ENCODE assay signal across 14 mouse cellular contexts in the genomic region with DNA sequence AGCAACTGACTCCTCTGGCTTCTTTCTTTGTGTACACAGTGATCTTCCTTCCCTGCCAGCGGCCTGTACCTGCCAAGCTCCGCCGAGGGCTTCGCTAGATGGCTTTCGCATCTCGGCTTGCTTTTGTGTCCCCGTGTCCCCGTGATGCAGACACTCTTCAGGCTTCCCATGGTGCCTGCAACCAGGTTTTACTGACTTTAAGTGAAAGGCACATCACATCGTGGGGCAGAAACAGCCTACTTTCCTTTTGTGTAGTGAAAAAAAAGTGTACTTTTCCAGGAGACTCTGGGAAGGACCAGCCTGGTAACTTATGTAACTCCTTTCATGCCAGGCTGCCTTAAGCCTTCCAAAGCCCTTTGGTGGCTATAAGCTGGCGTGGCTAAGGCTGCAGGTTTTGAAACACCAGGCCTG.
DNase-seq lines count a peak whose midpoint lies in the region; ATAC-seq and TF ChIP-seq lines count a peak whose summit lies in the region.
"Had no signal": no experiment of that assay in that cellular context is flagged by ENCODE, and none has a peak within 500 bp of the region (broad histone marks: within the 10 kb centered on the region; RNA-seq: fewer than 3 reads in every experiment).

No protein-coding gene starts in this region.

- TF ChIP-seq EP300 in stomach, postnatal 0 days (optimal IDR thresholded peaks at IDR 0.05) = no peak

- no peak overlapping the region for H3K4me2 ChIP-seq in kidney, embryonic 16.5 days (replicated peaks; ENCODE audit: low read depth, low read length)
- H3K4me2 ChIP-seq in intestine, postnatal 0 days (replicated peaks; ENCODE audit: low read depth) = no peak overlapping the region
- no peak overlapping the region for H3K4me2 ChIP-seq in stomach, postnatal 0 days (replicated peaks; ENCODE audit: low read depth)
- H3K4me2 ChIP-seq: midbrain, embryonic 12.5 days had no signal

- 79% methylated on average over 10 of the region's 10 CpGs for WGBS in kidney, embryonic 16.5 days
- 65% methylated on average over 10 of the region's 10 CpGs for WGBS in intestine, postnatal 0 days
- 64% methylated on average over 10 of the region's 10 CpGs for WGBS in stomach, postnatal 0 days

- no peaks in the 10 kb centered on the region for H3K27me3 ChIP-seq in kidney, embryonic 16.5 days (ENCODE audit: insufficient read depth, low read length)
- no peaks in the 10 kb centered on the region for H3K27me3 ChIP-seq in intestine, postnatal 0 days (replicated peaks; ENCODE audit: control insufficient read depth, insufficient read depth, low read length)
- no peaks in the 10 kb centered on the region for H3K27me3 ChIP-seq in stomach, postnatal 0 days (ENCODE audit: control insufficient read depth, insufficient read depth, low read length)
- H3K27me3 ChIP-seq: midbrain, embryonic 12.5 days had no signal

- DNase-seq in frontal cortex, postnatal 10 days (ENCODE audit: low spot score in 2 of 2) = no peak
- DNase-seq in kidney, adult 9 months = no peak
- DNase-seq in right cerebral cortex, postnatal 25 days = peak; percentile 50
- DNase-seq in right cerebral cortex, postnatal 10 days (ENCODE audit: low spot score in 2 of 2) = no peak
- DNase-seq in stomach, postnatal 0 days (ENCODE audit: low spot score) = no peak
- DNase-seq: cerebellum, adult 9-10 months; kidney, adult 8-10 months; layer of hippocampus, adult 9-11 months; lung, postnatal 14 days had no signal

- 0 out of 2 replicates have a peak, but pooled peaks cover 9% of the 10 kb centered on the region for H3K4me1 ChIP-seq in kidney, embryonic 16.5 days (ENCODE audit: insufficient read depth, low read length)
- H3K4me1 ChIP-seq in intestine, postnatal 0 days (replicated peaks; ENCODE audit: control insufficient read depth, insufficient read depth, low read length) = no peaks in the 10 kb centered on the region
- no peaks in the 10 kb centered on the region for H3K4me1 ChIP-seq in stomach, postnatal 0 days (replicated peaks; ENCODE audit: control insufficient read depth, insufficient read depth)
- H3K4me1 ChIP-seq: midbrain, embryonic 12.5 days had no signal

- TF ChIP-seq CTCF in intestine, postnatal 0 days (IDR thresholded peaks at IDR 0.05; ENCODE audit: low read depth) = no peak
- TF ChIP-seq CTCF in stomach, postnatal 0 days (IDR thresholded peaks at IDR 0.05; ENCODE audit: low read depth) = no peak

- H3K36me3 ChIP-seq in kidney, embryonic 16.5 days (ENCODE audit: insufficient read depth, low read length) = peaks cover 3% of the 10 kb centered on the region; the same call in 1 of the 2 replicates
- no peaks in the 10 kb centered on the region for H3K36me3 ChIP-seq in intestine, postnatal 0 days (ENCODE audit: control insufficient read depth, insufficient read depth)
- no peaks in the 10 kb centered on the region for H3K36me3 ChIP-seq in stomach, postnatal 0 days (ENCODE audit: control insufficient read depth, insufficient read depth, low read length)
- H3K36me3 ChIP-seq: G1E; midbrain, embryonic 12.5 days had no signal

- H3K9ac ChIP-seq in kidney, embryonic 16.5 days (replicated peaks; ENCODE audit: low read length) = 0 out of 2 replicates have a peak overlapping the region, but pooled peaks have one; percentile 8
- H3K9ac ChIP-seq in intestine, postnatal 0 days (ENCODE audit: low read depth, low read length) = no peak overlapping the region
- H3K9ac ChIP-seq in stomach, postnatal 0 days (ENCODE audit: low read length) = no peak overlapping the region
- H3K9ac ChIP-seq: midbrain, embryonic 12.5 days had no signal

- H3K4me3 ChIP-seq in kidney, embryonic 16.5 days (ENCODE audit: low read length) = no peak overlapping the region
- H3K4me3 ChIP-seq in intestine, postnatal 0 days (ENCODE audit: low read depth, low read length) = no peak overlapping the region
- no peak overlapping the region for H3K4me3 ChIP-seq in stomach, postnatal 0 days (ENCODE audit: low read depth, low read length)
- H3K4me3 ChIP-seq: midbrain, embryonic 12.5 days had no signal

- peak; percentile 53 for ATAC-seq in frontal cortex, adult (ENCODE audit: low TSS enrichment)
- ATAC-seq in kidney, embryonic 16.5 days (ENCODE audit: low FRiP score, low TSS enrichment) = no peak
- ATAC-seq in intestine, postnatal 0 days = no peak
- ATAC-seq in stomach, postnatal 0 days (ENCODE audit: low FRiP score, low TSS enrichment) = no peak

- H3K9me3 ChIP-seq in kidney, embryonic 16.5 days (ENCODE audit: low read length) = no peaks in the 10 kb centered on the region
- no peaks in the 10 kb centered on the region for H3K9me3 ChIP-seq in intestine, postnatal 0 days (ENCODE audit: control insufficient read depth)
- H3K9me3 ChIP-seq in stomach, postnatal 0 days (ENCODE audit: control insufficient read depth, low read length) = no peaks in the 10 kb centered on the region
- H3K9me3 ChIP-seq: G1E; midbrain, embryonic 12.5 days had no signal

- peak overlapping the region; percentile 38; the same call in 1 of the 2 replicates for H3K27ac ChIP-seq in kidney, embryonic 16.5 days (ENCODE audit: low read length)
- no peak overlapping the region for H3K27ac ChIP-seq in intestine, postnatal 0 days (ENCODE audit: low read depth, low read length)
- no peak overlapping the region for H3K27ac ChIP-seq in stomach, postnatal 0 days (replicated peaks)
- H3K27ac ChIP-seq: midbrain, embryonic 12.5 days had no signal
